Mouse (Mus musculus): ENCODE results near the gene Cyp2c38. TPM values are rescaled to one million over a fixed set of nuclear protein-coding genes. Genes with fewer than 3 reads are reported as not detected.
"Not testable (repeated sequence)": the region's sequence is repeated elsewhere in the genome, so short reads cannot be mapped to it uniquely, and the experiment has no call there.

Gene Cyp2c38
- polyA plus RNA-seq (2012; ENCODE audit: insufficient read depth, insufficient read length, missing spikeins) = not detected in 2 replicates

DNA sequence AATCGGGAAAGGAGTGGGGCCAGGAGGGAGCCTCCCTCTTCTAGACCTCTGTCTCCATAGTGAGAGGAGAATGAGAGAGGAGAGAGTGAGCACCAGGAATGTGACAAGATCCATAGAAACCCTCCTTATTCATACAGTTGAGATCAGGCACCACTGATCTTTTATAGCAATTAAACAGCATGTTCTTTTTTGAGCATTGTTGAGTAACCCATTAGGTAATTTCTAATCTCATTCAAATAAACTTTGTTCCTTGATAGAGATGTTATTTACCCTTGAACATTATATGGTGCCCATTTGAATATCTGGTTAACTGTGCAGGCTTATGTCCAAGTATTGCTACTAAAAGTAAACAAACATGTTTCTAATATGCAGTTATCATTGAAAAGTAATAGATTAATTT, at the start of gene Cyp2c38:
Cyp2c38 (minus strand) TSS at position 135 of the 400 bp plus-strand sequence.
- Histone ChIP-seq H3K27ac (replicated peaks; ENCODE audit: low read depth, low read length) (no peak within 1 kb of the TSS), H3K4me1 (ENCODE audit: control insufficient read depth, insufficient read depth, insufficient read length, low read length) (no peaks in the 10 kb centered on the region), H3K4me3 (ENCODE audit: insufficient read depth, low read depth, low read length) (no peak within 1 kb of the TSS)

DNA sequence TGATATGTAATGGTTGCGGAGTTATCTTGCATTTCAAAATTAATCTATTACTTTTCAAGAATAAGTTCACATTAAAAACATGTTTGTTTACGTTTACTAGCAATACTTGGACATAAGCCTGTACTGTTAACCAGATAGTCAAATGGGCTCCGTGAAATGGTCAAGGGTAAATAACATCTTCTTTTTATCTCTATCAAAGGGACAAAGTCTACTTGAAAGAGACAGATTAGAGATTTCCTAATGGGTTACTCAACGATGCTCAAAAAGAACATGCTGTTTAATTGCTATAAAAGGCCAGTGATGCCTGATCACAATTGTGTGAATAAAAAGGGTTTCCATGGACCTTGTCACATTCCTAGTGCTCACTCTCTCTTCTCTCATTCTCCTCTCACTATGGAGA, 47.7 kb upstream of the Cyp2c38 start, which contains the start of gene Cyp2c39:
Cyp2c39 (plus strand) TSS at position 329 of the 400 bp plus-strand sequence.
- Histone ChIP-seq H3K4me3 (ENCODE audit: insufficient read depth, low read depth, low read length) (no peak within 1 kb of the TSS), H3K4me1 (ENCODE audit: control insufficient read depth, insufficient read depth, insufficient read length, low read length) (no peaks in the 10 kb centered on the region), H3K27ac (replicated peaks; ENCODE audit: low read depth, low read length) (no peak within 1 kb of the TSS)

DNA sequence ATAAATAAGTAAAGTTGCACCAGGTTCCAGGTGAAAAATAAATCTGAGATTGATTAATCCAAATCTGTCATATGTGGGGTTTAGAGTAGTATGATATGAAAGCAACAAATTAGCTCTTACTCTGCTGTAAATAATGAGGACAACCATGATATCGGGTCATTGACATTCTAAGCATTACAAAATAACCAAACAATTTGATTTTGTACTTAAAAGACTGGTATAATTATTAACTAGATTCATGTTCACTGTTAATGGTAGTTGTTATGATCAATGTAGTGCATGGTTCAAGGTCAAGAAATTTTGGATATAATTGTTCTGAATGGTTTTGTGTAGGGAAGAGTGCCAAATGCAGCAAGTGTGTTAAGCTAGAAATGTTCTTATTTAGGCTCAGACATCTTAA, 46.7 kb upstream of the Cyp2c38 start:
- Histone ChIP-seq H3K4me1 (ENCODE audit: control insufficient read depth, insufficient read depth, insufficient read length, low read length) (no peaks in the 10 kb centered on the region), H3K4me3 (ENCODE audit: insufficient read depth, low read depth, low read length) (no peak overlapping the region), H3K27ac (replicated peaks; ENCODE audit: low read depth, low read length) (no peak overlapping the region)

DNA sequence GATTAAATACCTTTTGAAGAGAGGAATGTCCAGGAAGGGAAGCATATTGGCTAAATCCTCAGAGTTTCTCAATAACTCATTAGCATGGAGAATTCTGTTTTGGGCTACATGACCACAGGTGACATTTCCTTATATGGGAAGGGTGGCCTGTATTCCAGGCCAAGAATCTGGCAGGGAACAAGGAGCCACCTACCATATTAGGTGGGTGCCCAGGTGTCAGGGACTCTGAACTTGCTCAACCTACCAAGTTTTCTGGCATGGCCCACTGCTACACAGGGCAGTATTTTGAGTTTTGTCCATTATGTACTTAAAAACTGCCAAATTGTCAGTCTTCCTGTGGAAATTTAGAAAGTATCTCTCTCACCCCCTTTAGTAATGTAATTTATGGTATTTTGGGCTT, 43.5 kb upstream of the Cyp2c38 start:
- Histone ChIP-seq H3K4me1 (ENCODE audit: control insufficient read depth, insufficient read depth, insufficient read length, low read length) (no peaks in the 10 kb centered on the region), H3K4me3 (ENCODE audit: insufficient read depth, low read depth, low read length) (no peak overlapping the region)

DNA sequence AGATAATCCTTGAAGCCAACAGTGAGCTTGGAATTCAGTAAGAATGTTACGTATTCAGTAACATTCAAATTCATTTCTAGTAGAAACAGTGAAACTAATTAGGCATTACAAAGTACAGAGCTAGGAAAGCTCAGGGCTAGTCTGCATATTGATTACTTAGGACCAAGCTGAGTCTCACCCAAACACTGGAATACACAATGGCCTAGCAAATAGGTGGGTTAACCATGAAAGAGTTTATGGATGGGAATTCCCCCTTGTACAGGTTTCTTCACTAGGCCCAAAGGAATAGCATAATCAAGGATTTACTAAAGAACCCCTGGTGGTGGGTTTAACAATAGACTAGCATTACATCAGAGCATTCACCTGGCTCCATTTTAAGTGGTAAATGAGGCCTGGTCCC, 21.1 kb upstream of the Cyp2c38 start:
- not testable (repeated sequence) for H3K27ac ChIP-seq (replicated peaks; ENCODE audit: low read depth, low read length); H3K4me1 ChIP-seq (ENCODE audit: control insufficient read depth, insufficient read depth, insufficient read length, low read length); H3K4me3 ChIP-seq (ENCODE audit: insufficient read depth, low read depth, low read length)

More for the DNA sequence above, 43.5 kb upstream of the Cyp2c38 start:
- H3K27ac ChIP-seq (replicated peaks; ENCODE audit: low read depth, low read length) = no peak overlapping the region

DNA sequence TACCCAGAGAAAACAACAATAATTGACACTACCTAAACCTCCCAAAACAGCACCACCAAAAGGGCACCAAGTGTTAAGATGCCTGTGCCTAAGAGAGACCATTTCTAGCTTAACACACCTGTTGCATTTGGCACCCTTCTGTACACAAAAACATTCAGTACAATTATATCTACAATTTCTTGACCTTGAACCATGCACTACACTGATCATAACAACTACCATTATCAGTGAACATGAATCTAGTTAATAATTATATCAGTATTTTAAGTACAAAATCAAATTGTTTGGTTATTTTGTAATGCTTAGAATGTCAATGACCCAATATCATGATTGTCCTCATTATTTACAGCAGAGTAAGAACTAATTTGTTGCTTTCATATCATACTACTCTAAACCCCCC, 1.0 kb upstream of the Cyp2c38 start:
- H3K4me3 ChIP-seq (ENCODE audit: insufficient read depth, low read depth, low read length) = no peak overlapping the region

More for the DNA sequence above, 1.0 kb upstream of the Cyp2c38 start:
- no peaks in the 10 kb centered on the region for H3K4me1 ChIP-seq (ENCODE audit: control insufficient read depth, insufficient read depth, insufficient read length, low read length)
- H3K27ac ChIP-seq (replicated peaks; ENCODE audit: low read depth, low read length) = no peak overlapping the region

Other genes starting within 250 kb of the Cyp2c38 start
- gene Cyp2c29, start 193.7 kb downstream of the Cyp2c38 start, polyA plus RNA-seq (2012; ENCODE audit: insufficient read depth, insufficient read length, missing spikeins) = 1.5 TPM in 1 of 2 replicates, not detected in the other
- not detected in 2 replicates for gene Cyp2c39, start 47.8 kb upstream of the Cyp2c38 start, polyA plus RNA-seq (2012; ENCODE audit: insufficient read depth, insufficient read length, missing spikeins)
- not detected in 2 replicates for gene Cyp2c67, start 186.0 kb upstream of the Cyp2c38 start, polyA plus RNA-seq (2012; ENCODE audit: insufficient read depth, insufficient read length, missing spikeins)

Data from brown adipose tissue, adult 24 weeks (tissue).